Mouse (Mus musculus) cerebellum, adult 11 months (tissue): ENCODE data around the gene Grin2b.
A peak's percentile ranks its signal among the peaks of the same experiment; 100 is the strongest.

ENCODE experiments used
- DNase-seq: peaks from one replicate; pipeline ENCODE4 v3.0.0; 2022

Grin2b gene

GRCm38 (mm10) chr6:136173191-136173896, at the start of gene Grin2b:
Gene Grin2b (minus strand): TSS chr6:136173511.
- no peak for DNase-seq

- DNase-seq: no peak
Observed at GRCm38 (mm10) chr6:136221894-136222293, 48.6 kb upstream of the Grin2b start.

- no peak for DNase-seq
Observed at GRCm38 (mm10) chr6:136210442-136210841, 37.1 kb upstream of the Grin2b start.

- no peak for DNase-seq
Observed at GRCm38 (mm10) chr6:136199814-136200213, 26.5 kb upstream of the Grin2b start.

- no peak for DNase-seq
Observed at GRCm38 (mm10) chr6:136194616-136195015, 21.3 kb upstream of the Grin2b start.

DNA sequence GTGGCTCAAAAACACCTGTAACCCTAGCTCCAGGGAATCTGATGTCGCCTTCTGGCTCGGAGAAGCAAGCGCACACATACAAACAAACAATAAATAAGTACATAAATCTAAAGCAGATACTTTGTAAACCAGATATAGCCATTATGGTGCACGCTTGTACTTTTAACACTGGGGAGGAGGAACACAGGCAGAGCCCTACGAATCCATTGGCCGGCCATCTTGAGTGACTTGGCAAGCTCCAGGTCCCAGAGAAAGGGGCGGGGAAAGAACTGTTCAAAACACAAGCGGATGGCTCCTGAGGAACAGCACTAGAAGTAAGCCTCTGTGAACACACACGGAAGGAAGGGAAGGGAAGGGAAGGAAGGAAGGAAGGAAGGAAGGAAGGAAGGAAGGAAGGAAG, 4.8 kb upstream of the Grin2b start:
- DNase-seq: no peak

DNA sequence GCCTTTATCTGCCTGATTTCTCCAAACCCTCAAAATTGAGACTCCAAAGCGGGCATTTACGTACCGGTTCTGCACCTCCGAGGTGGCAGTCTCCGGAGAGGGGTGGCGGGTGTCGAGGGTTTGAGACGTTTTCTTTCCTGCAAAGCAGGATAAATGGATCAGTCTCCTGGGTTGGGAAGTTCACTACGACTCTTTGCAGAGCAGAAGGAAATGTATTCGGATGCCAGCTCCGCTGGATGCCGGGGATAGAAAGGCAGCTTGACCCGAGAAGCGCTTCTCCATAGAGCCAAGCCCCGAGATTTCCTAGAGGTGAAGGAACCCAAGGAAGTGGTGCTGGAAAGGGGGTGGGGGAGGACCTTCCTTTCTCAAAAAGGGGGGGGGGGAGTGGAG, 515 bp downstream of the Grin2b start:
- DNase-seq: no peak

- DNase-seq: peak; percentile 4
Observed at GRCm38 (mm10) chr6:136172172-136172651, 1.1 kb downstream of the Grin2b start.

GRCm38 (mm10) chr6:136171343-136171742, 2.0 kb downstream of the Grin2b start:
- DNase-seq: no peak

GRCm38 (mm10) chr6:136170381-136170780, 2.9 kb downstream of the Grin2b start:
- no peak for DNase-seq

DNA sequence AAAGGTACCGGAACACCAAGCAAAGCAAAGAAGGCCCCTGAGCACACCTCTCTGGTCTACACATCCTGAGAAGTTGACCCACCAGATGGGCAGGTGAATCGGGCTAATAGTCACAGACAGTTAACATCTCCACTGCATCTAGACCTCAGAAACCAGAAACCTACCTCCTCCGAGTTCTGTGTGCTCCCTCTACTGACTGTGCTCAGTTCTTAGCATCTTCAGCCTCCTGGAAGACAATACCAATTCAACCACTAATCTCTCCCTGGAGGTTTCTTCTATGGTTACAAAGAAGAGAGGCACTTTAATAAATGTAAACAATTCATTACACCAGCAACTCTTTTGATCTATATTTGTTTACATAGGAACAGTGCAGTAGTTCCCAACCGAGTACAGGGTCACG, 6.0 kb downstream of the Grin2b start:
- DNase-seq: no peak

DNA sequence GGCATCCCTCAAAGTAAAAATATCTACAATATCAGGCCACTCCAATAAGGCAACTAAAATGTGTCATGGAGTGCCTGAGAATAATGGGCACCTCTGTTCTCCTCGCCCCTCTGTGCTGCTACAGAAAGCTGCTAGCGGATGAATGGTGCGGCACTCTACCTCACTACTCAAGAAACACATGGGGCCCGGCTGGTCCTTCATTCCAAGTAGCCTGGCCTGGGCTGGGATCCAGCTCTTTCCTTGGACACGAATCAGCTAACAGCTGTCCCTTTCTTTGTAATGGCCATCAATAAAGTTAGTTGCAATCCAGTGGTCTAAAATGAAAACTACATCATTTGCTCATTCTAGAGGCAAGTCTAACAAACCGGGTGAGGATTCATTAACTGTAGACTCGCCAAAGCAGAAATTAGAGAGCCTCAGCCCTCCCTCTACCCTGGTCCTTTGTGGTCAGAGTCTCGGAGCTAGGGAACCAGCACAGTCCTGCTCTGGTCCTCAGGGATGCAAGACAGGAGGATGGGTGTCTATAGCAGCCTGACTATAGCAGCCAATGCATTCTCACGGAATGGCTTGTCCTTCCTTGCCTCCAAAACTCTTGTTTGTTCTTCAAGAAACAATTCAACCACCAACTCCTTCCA, 7.8 kb downstream of the Grin2b start:
- DNase-seq: no peak

DNA sequence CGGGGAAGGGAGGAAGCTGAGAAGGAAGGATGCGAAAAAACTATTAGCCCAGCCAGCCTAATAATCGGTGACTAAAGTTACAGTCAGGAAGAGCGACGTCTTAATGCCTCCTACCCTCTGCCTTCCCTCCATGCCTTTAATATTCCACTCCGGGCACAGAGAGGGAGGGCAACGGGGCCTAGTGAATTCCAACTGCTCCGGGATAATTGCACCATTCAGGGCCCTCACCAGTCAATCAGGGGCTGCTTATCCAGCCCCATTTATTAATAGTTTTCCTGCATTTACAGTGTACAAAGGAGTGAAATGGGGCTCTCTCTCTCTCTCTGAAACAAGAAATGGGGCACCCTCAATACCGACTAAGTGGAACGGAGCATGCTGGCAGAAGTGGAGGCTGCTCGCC, 11.2 kb downstream of the Grin2b start:
- DNase-seq: no peak

DNA sequence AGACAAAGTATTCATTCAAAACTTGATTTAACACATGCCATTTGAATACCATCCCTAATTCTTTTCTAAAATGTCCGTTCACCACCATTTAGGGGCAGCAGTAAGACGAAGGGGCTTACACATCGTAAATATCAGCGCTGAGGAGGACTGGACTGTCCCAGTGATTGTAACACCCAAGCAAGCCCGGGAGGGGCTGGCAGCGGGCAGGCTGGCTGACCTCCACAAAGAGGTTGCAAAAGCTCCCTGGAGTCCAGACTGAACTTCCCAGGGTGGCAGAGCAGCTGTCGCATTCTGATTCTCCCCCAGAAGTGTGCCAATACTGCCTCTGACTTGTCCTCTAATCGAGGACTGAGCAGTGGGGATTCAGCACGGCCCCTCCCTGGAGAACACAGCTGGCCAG, 19.9 kb downstream of the Grin2b start:
- DNase-seq: no peak

- DNase-seq: no peak
Observed at GRCm38 (mm10) chr6:136150064-136150463, 23.2 kb downstream of the Grin2b start.

DNA sequence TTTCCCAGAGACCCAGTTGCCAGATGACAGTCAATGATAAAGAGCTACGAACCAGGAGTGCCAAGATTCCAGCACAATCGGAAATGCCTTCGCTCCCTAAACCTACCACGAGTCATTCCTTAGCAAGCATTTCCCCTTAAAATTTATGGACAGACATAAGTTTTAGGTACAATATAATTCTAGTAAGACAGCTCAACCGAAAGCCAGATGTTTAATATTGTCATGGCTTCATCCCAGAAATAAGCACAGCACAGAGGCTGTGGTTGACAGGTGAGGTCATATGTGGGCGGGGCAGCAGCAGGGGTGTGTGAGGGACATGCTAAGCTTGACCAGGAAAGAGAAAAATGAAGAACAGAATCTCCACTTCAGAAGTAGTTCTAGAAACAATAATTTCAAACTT, 33.3 kb downstream of the Grin2b start:
- DNase-seq: no peak

- peak; percentile 3 for DNase-seq
Observed at GRCm38 (mm10) chr6:136130456-136130855, 42.9 kb downstream of the Grin2b start.

DNA sequence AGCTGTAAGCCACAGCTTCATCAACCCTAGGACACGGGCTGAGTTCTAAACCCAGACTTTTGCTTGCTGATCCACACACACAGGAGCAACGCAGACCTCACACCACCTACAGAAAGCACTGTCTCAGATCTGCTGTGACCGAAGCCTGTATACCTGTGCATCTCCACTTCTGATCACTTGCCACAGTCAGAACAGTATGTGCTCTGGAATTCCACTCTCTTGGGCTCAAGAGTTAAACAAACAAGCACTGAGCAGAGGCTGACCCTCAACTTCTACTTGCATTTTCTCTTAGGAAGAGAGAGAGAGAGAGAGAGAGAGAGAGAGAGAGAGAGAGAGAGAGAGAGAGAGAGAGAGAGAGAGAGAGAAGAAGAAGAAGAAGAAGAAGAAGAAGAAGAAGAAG, 50.7 kb downstream of the Grin2b start:
- DNase-seq: no peak

DNA sequence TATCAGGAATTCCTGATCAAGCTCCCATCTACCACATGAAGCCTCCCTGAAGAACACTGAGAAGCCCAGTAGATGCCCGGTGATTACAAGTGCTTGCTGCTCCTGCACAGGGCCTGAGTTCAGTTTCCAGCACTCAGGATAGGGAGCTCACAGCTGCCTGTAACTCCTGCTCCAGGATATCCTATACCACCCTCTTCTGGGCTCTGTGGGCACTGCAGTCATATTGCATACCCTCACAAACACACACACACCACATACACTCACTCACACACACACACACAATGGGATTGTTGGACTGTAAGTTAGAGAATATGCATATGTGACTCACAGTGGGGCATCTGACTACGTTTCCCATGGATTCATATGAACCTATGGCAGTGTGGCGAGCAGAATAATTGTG, 55.9 kb downstream of the Grin2b start:
- DNase-seq: no peak

DNA sequence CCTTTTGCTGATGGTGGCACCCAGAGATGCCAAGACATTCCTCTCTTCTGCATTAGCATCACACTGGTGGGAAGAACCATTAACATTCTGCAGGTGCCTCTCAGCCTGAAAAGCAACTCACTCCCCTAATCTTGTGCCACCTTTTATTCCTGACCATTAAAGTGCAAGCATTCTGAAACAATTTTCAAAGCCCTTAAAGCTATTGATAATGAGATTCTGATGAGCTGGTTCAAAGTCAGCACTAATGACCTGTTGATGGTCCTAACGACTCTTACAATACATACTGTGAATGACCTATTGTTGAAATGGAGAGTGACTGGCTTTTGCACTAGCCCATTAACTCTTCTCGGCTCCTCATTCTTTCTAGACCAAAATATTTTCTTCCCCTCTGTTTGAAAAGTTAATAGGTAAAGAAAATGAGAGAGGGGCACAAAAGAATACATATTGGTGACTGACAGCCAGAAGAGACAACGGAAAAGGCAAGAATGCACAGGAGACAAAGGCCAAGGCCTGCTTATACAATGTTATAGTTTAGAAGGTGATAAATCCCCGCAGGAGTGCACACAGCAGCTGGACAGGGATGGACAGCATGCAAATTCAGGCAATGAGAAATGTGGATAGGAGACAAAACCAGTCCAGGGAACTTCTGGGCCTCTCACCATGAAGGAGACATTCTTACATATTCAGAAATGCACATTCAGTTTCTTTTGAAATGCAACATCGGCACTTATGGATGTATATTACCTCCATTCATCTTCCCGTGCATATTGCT, 59.5 kb downstream of the Grin2b start:
- DNase-seq: no peak

- no peak for DNase-seq
Observed at GRCm38 (mm10) chr6:136109172-136109571, 64.1 kb downstream of the Grin2b start.

DNA sequence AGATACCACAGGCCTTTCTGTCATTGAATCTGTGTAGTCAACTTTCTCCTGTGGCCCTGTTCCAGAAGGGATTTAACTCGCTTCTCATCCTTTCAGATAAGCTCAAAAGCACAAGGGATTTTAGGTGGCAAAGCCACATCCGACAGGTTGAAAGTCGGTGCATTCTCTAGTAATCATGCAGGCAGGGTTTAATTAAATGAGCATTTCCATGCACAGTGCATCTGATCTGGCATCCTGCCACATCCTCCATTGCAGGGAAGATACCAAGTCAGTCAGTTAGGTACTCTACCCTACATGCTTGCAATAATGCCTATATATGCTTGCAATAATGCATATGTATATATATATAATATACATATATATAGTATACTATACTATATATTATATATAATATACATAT, 64.8 kb downstream of the Grin2b start:
- DNase-seq: no peak

GRCm38 (mm10) chr6:136105221-136105620, 68.1 kb downstream of the Grin2b start:
- no peak for DNase-seq

DNA sequence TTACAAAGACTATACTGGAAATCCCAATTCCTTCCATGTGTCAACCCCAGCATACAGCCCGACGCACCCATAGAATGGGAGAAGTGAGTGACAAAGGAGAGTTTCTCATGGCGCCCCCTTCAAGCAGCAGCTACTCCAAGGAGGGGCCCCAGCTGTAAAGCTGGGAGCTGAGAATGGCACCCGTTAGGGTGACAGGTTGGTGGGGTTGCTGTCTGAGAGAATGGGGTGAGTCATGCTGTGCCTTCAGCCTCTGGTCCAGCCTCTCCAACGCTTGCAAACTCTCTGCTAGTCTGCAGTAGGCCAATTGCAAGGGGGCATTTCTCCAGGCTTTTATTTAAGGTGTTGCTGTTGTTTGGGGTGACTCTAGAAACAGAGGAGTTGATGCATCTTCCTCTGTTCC, 73.1 kb downstream of the Grin2b start:
- no peak for DNase-seq
